Mouse (Mus musculus): ENCODE measurements around the gene Btnl1.

DNA sequence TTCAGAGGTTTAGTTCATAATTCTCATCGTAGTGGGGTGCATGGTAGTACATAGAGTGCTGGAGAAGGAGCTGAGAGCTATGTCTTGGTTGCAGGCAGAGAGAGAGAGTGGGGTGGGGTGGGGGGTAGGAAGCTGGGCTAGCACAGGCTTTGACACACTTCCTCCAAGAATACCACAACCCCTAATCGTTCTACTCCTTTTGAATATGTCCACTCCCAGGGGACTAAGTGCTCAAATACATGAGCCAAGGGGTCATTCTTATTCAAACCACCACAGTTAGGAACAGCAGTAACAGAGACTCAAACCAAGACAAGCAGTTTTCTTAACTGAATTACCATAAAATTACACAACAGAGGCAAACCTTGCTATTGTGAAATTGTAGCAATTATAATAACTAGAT is 9.7 kb downstream of the Btnl1 start:
- TF ChIP-seq CTCF (IDR thresholded peaks at IDR 0.05; ENCODE audit: low read depth) (no peak), EP300 (optimal IDR thresholded peaks at IDR 0.05) (no peak)

All from stomach, postnatal 0 days (tissue).